Mouse (Mus musculus) liver, embryonic 14.5 days (tissue): ENCODE measurements at regions not wholly inside any gene's neighbourhood (a gene's known extent, or its start where the extent isn't known, plus 50 kb on each side); places are given as distances from the start of the nearest gene placed in this dataset.
"Not testable (repeated sequence)": the region's sequence is repeated elsewhere in the genome, so short reads cannot be mapped to it uniquely, and the experiment has no call there.

Experiments
- ATAC-seq: fragments of 200-750 bp; cut with Nextera tagmentation; 2 replicates; pipeline ENCODE4 v1.8.0; 2017; ENCODE audit warnings: moderate number of reproducible peaks, mild to moderate bottlenecking, moderate library complexity; ENCODE audit not compliant: insufficient read depth
- DNase-seq, 3 experiments: peaks; one replicate each; pipeline ENCODE4 v3.0.0-alpha.2; 2012 to 2013; ENCODE audit warnings: low read depth in 3 of 3, low spot score in 3 of 3
- H3K27ac ChIP-seq: fragments of 300-500 bp; sonication (generic); 2 replicates; pipeline ENCODE4 v1.5.1; 2014; ENCODE audit warnings: moderate library complexity, mild to moderate bottlenecking, control low read depth, inconsistent platforms
- H3K27me3 ChIP-seq: fragments of 300-500 bp; sonication (generic); 2 replicates; pipeline ENCODE4 v1.6.1; 2014; ENCODE audit warnings: mild to moderate bottlenecking, low read length, moderate library complexity; ENCODE audit not compliant: control insufficient read depth, insufficient read depth
- H3K36me3 ChIP-seq: fragments of 300-500 bp; sonication (generic); replicated peaks from 2 replicates; pipeline ENCODE4 v1.6.1; 2014; ENCODE audit warnings: low read depth; ENCODE audit not compliant: control insufficient read depth, insufficient read depth
- H3K4me1 ChIP-seq, 2 experiments: fragments of 200-500 bp in 1 of 2; fragments of 300-500 bp in 1 of 2; sonication (generic) in 1 of 2; replicated peaks; 2 replicates each; pipeline ENCODE4 v1.6.1; 2012 to 2014; ENCODE audit warnings: antibody characterized with exemption in 1 of 2, inconsistent platforms in 1 of 2, low read length in 1 of 2; ENCODE audit not compliant: control insufficient read depth in 2 of 2, insufficient read depth in 2 of 2
- H3K4me2 ChIP-seq: fragments of 300-500 bp; sonication (generic); 2 replicates; pipeline ENCODE4 v1.6.1; 2014; ENCODE audit warnings: low read depth, mild to moderate bottlenecking, control low read depth, moderate library complexity
- H3K4me3 ChIP-seq, 2 experiments: fragments of 200-500 bp in 1 of 2; fragments of 300-500 bp in 1 of 2; sonication (generic) in 1 of 2; 2 replicates each; pipeline ENCODE4 v1.5.1; 2012 to 2014; ENCODE audit warnings: low read depth in 2 of 2, low read length in 2 of 2, mild to moderate bottlenecking in 2 of 2, control low read depth in 1 of 2, inconsistent platforms in 1 of 2, moderate library complexity in 1 of 2; ENCODE audit not compliant: insufficient read depth in 1 of 2
- H3K9ac ChIP-seq: fragments of 300-500 bp; sonication (generic); replicated peaks from 2 replicates; pipeline ENCODE4 v1.6.1; 2014; ENCODE audit warnings: mild to moderate bottlenecking, control low read depth, moderate library complexity
- H3K9me3 ChIP-seq: fragments of 300-500 bp; sonication (generic); 2 replicates; pipeline ENCODE4 v1.6.1; 2016; ENCODE audit warnings: low read length, mixed read lengths; ENCODE audit not compliant: control insufficient read depth
- CTCF ChIP-seq: IDR thresholded peaks from 2 replicates; pipeline ENCODE4 v1.5.1; 2016; ENCODE audit warnings: antibody characterized with exemption, low read depth, control low read depth
- EP300 ChIP-seq: IDR thresholded peaks from 2 replicates; pipeline ENCODE4 v1.6.1; 2016; ENCODE audit warnings: antibody characterized with exemption, low read depth
- WGBS: fragments of 180-500 bp; shearing (Covaris S2); extraction: QIAGEN DNeasy Blood & Tissue Kit; methylation state at CpG from one replicate; pipeline ENCODE4 v1.1.7; 2014; ENCODE audit not compliant: insufficient replicate concordance; 5-methylcytosine and 5-hydroxymethylcytosine counted together

GRCm38 (mm10) chr12:77031448-77031847 lies 69.4 kb upstream of the Max start:
- no peak for ATAC-seq
- no peak overlapping the region for H3K9ac ChIP-seq
- H3K36me3 ChIP-seq, result no peaks in the 10 kb centered on the region
- no peak overlapping the region for H3K4me3 ChIP-seq
- no peak overlapping the region for H3K27ac ChIP-seq
- H3K9me3 ChIP-seq, result no peaks in the 10 kb centered on the region
- DNase-seq, result no peak
- no peak overlapping the region for H3K4me2 ChIP-seq
- 52% methylated on average over 1 of the region's 1 CpGs for WGBS
- TF ChIP-seq EP300 (no peak), CTCF (peak; percentile 11; the same call in 1 of the 2 replicates)
- H3K27me3 ChIP-seq, result no peaks in the 10 kb centered on the region
- H3K4me1 ChIP-seq, result no peaks in the 10 kb centered on the region

GRCm38 (mm10) chr12:77025431-77025879 lies 63.5 kb upstream of the Max start:
- Histone ChIP-seq H3K27me3 (no peaks in the 10 kb centered on the region), H3K27ac (no peak overlapping the region), H3K4me3 (no peak overlapping the region), H3K9ac (no peak overlapping the region), H3K36me3 (no peaks in the 10 kb centered on the region), H3K4me1 (peaks cover 0 to 6% of the 10 kb centered on the region in 2 experiments; a peak in 2 of 4 replicates), H3K9me3 (no peaks in the 10 kb centered on the region), H3K4me2 (no peak overlapping the region)
- DNase-seq (peak in 1 of 3 experiments; percentile 17), ATAC-seq (peak; percentile 65; the same call in 1 of the 2 replicates)
- TF ChIP-seq CTCF, result no peak
- peak; percentile 49 for TF ChIP-seq EP300
- WGBS, result 39% methylated on average over 7 of the region's 7 CpGs

GRCm38 (mm10) chr12:77022538-77022937 lies 60.5 kb upstream of the Max start:
- TF ChIP-seq EP300, result no peak
- no peak for TF ChIP-seq CTCF
- no peak overlapping the region for H3K4me3 ChIP-seq
- ATAC-seq (no peak), DNase-seq (no peak)
- H3K9me3 ChIP-seq, result no peaks in the 10 kb centered on the region
- no peaks in the 10 kb centered on the region for H3K36me3 ChIP-seq
- no peak overlapping the region for H3K9ac ChIP-seq
- no peak overlapping the region for H3K27ac ChIP-seq
- 57% methylated on average over 5 of the region's 5 CpGs for WGBS
- no peaks in the 10 kb centered on the region for H3K27me3 ChIP-seq
- H3K4me1 ChIP-seq, result peaks cover 0 to 6% of the 10 kb centered on the region in 2 experiments; a peak in 2 of 4 replicates
- no peak overlapping the region for H3K4me2 ChIP-seq

GRCm38 (mm10) chr12:77021881-77022280 lies 59.9 kb upstream of the Max start:
- no peak overlapping the region for H3K27ac ChIP-seq
- 83% methylated on average over 5 of the region's 5 CpGs for WGBS
- H3K36me3 ChIP-seq, result no peaks in the 10 kb centered on the region
- H3K4me1 ChIP-seq, result peaks cover 0 to 6% of the 10 kb centered on the region in 2 experiments; a peak in 2 of 4 replicates
- no peaks in the 10 kb centered on the region for H3K9me3 ChIP-seq
- no peak overlapping the region for H3K4me2 ChIP-seq
- no peaks in the 10 kb centered on the region for H3K27me3 ChIP-seq
- ATAC-seq, result no peak
- TF ChIP-seq EP300 (no peak), CTCF (no peak)
- DNase-seq, result no peak
- no peak overlapping the region for H3K9ac ChIP-seq
- H3K4me3 ChIP-seq, result no peak overlapping the region

GRCm38 (mm10) chr12:77019708-77020511 lies 57.9 kb upstream of the Max start:
- no peaks in the 10 kb centered on the region for H3K36me3 ChIP-seq
- ATAC-seq, result no peak
- WGBS, result 57% methylated on average over 14 of the region's 14 CpGs
- no peak overlapping the region for H3K27ac ChIP-seq
- no peaks in the 10 kb centered on the region for H3K27me3 ChIP-seq
- H3K4me1 ChIP-seq, result no peaks in the 10 kb centered on the region
- no peak overlapping the region for H3K4me3 ChIP-seq
- no peak for TF ChIP-seq CTCF
- no peak for TF ChIP-seq EP300
- H3K9ac ChIP-seq, result no peak overlapping the region
- DNase-seq, result no peak
- no peak overlapping the region for H3K4me2 ChIP-seq
- H3K9me3 ChIP-seq, result no peaks in the 10 kb centered on the region

- ATAC-seq, DNase-seq, H3K9ac ChIP-seq, H3K4me1 ChIP-seq, H3K4me3 ChIP-seq, H3K9me3 ChIP-seq, H3K27ac ChIP-seq, H3K36me3 ChIP-seq, H3K27me3 ChIP-seq, H3K4me2 ChIP-seq: not testable (repeated sequence)
- 49% methylated on average over 2 of the region's 2 CpGs for WGBS
These were observed 57.1 kb upstream of the Max start for GRCm38 (mm10) chr12:77019148-77019547.
